Mouse (Mus musculus): ENCODE measurements around the gene Armc12.

DNA sequence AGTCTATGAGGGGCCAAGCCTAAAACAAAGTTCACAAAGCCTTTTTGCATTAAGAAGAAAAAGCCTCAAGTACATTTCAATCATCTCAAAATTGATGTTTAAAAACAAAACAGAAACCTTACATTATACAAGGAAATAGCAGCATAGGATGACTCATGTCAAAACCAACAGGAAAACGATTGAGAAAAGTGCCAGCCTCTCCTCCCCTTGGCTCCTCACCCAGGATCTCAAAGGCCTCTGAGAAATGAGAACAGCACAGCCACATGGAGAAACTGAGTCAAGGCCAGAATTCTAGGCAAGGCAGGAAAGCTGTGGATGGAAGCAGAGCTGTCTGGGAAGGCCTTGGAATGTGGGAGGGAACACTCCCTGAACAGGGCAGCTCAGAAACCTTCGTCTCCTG, 58.0 kb downstream of the Armc12 start:
- TF ChIP-seq CTCF (IDR thresholded peaks at IDR 0.05; ENCODE audit: control insufficient read depth, insufficient read depth, insufficient read length) (no peak), USF1 (IDR thresholded peaks at IDR 0.05; ENCODE audit: low read depth) (no peak)

All from C2C12 (cell line).